Mouse (Mus musculus) gastrocnemius, postnatal 25 days (tissue): ENCODE measurements at regions not wholly inside any gene's neighbourhood (a gene's known extent, or its start where the extent isn't known, plus 50 kb on each side); places are given as distances from the start of the nearest gene placed in this dataset.

ENCODE experiments used
- DNase-seq: peaks from one replicate; pipeline ENCODE4 v3.0.0; 2022

GRCm38 (mm10) chr11:84701319-84702175 is 117.8 kb downstream of the Mrm1 start:
- no peak for DNase-seq

- no peak for DNase-seq
Measured at GRCm38 (mm10) chr11:84697521-84697920, 121.8 kb downstream of the Mrm1 start.

- DNase-seq, result no peak
Measured at GRCm38 (mm10) chr11:84692638-84693037, 126.7 kb downstream of the Mrm1 start.

GRCm38 (mm10) chr11:84691410-84692148 is 127.7 kb downstream of the Mrm1 start:
- DNase-seq, result no peak

- no peak for DNase-seq
Measured at GRCm38 (mm10) chr11:84686473-84686872, 132.8 kb downstream of the Mrm1 start.

GRCm38 (mm10) chr11:84684325-84684724 is 135.0 kb downstream of the Mrm1 start:
- DNase-seq, result no peak

GRCm38 (mm10) chr11:84682931-84683330 is 136.4 kb downstream of the Mrm1 start:
- DNase-seq, result no peak

GRCm38 (mm10) chr11:84676377-84677078 is 142.8 kb downstream of the Mrm1 start:
- no peak for DNase-seq

- no peak for DNase-seq
Measured at GRCm38 (mm10) chr11:84672841-84673473, 146.4 kb downstream of the Mrm1 start.

- DNase-seq, result peak; percentile 11
Measured at GRCm38 (mm10) chr11:84671585-84671984, 146.2 kb upstream of the Lhx1 start.

- no peak for DNase-seq
Measured at GRCm38 (mm10) chr11:84667711-84668110, 142.4 kb upstream of the Lhx1 start.

GRCm38 (mm10) chr11:84664258-84664657 is 138.9 kb upstream of the Lhx1 start:
- no peak for DNase-seq

GRCm38 (mm10) chr11:84661981-84662380 is 136.6 kb upstream of the Lhx1 start:
- DNase-seq, result no peak

GRCm38 (mm10) chr11:84660877-84661276 is 135.5 kb upstream of the Lhx1 start:
- DNase-seq, result no peak

- no peak for DNase-seq
Measured at GRCm38 (mm10) chr11:84659370-84659937, 134.1 kb upstream of the Lhx1 start.

- DNase-seq, result no peak
Measured at GRCm38 (mm10) chr11:84653481-84653880, 128.1 kb upstream of the Lhx1 start.

- DNase-seq, result no peak
Measured at GRCm38 (mm10) chr11:84648899-84649298, 123.6 kb upstream of the Lhx1 start.

- no peak for DNase-seq
Measured at GRCm38 (mm10) chr11:84647104-84647503, 121.8 kb upstream of the Lhx1 start.

GRCm38 (mm10) chr11:84643107-84643372 is 117.7 kb upstream of the Lhx1 start:
- DNase-seq, result no peak

GRCm38 (mm10) chr11:84642300-84643106 is 117.2 kb upstream of the Lhx1 start:
- DNase-seq, result no peak

GRCm38 (mm10) chr11:84641601-84642000 is 116.3 kb upstream of the Lhx1 start:
- DNase-seq, result no peak
